Mouse (Mus musculus): ENCODE results near the gene Fbxo48.

Fbxo48 gene

DNA sequence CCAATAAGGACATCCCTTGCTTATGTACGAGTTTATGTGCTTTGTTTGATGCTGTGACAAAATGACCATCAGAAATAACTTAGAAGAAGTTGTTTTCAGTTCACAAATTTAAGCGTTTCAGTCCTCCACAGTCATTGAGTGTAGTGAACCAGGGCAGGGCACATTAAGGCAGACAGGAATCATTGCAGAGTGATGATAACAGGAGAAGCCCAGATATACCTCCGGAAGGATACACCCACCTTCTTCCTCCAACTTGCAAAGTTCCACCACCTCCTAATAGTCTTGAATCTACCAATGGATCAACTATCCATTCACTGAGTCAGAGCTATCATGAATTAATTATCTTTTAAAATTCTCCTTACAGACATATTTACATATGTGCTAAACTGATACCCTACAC lies 20.9 kb downstream of the Fbxo48 start:
- no peak for DNase-seq (ENCODE audit: low spot score)

DNA sequence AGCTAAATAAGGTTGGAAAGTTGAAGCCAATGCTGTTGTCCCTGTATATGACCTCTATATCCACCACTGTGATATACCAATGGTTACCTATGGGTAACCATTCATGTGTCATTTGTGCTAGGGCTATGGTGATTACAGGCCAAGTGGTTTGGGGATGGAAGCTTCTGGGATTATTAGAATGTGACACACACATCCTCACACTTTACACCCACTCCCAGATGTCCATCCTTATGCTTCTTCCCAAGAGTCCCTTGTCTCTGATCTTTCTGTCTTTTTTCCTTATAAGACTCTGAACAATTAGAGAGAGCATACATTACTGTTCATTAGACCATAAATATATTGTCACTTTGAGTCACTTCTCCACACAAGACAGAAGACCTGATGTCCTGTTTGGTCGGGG lies 21.9 kb downstream of the Fbxo48 start:
- no peak for DNase-seq (ENCODE audit: low spot score)

GRCm38 (mm10) chr11:16976937-16977336 lies 25.8 kb downstream of the Fbxo48 start:
- DNase-seq (ENCODE audit: low spot score), result no peak

GRCm38 (mm10) chr11:16977611-16978010 lies 26.4 kb downstream of the Fbxo48 start:
- no peak for DNase-seq (ENCODE audit: low spot score)

- no peak for DNase-seq (ENCODE audit: low spot score)
These were observed 27.1 kb downstream of the Fbxo48 start for GRCm38 (mm10) chr11:16978161-16978707.

DNA sequence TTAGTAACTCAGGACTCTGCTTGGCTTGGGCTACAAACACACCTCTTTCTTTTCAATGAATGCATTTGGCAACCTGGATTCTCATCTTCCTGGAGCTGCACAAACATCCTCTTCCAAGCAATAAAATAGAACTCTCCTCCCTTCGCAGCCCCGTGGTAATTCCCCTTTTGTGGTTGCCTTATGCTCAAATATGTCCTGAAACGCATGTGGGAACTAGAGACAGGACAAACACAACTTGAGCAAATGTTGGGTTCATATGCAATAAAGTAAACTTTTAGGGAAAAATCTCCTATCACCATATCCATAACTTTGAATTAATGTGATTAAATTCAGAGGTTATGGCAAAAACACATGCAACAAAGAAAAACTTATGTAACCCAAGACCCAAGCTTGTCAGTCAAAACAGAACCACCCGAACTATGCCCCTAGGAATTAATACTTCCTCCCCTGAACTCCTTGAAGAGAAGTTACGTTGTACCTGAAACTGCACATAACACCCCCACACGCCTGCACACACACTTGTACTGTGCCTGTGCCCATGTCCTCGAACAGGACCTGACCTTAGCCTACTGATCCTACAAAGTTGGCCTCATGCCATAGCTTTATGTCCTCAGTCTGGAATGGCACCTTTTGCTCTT lies 35.5 kb downstream of the Fbxo48 start:
- DNase-seq (ENCODE audit: low spot score), result no peak

DNA sequence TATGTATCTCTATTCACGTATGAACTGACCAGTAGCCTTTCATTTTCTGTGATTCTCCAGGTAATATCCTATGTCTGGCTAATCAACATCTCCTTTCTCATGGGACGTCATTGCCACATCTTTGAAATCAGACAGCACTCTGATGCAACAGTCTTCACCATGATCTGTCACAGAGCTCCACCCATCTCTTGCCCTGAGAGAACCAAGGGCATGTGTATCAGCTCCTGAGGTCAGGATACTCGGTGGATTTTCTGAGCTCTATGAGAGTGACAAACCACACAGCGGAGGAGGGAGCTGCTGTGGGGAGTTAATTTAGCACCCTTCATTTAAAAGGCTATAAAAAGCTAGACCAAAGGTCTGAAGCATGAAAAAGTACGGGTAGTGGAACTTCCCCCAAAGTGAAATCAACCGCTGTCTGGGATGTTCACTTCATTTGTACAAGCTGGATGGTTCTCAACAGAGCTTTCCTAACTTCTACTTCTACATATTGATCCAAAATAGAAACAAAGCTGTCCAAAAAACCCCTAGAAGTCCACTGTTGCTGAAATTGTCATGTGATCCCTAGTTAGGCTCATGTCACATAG lies 36.7 kb downstream of the Fbxo48 start:
- no peak for DNase-seq (ENCODE audit: low spot score)

GRCm38 (mm10) chr11:16989885-16990284 lies 38.7 kb downstream of the Fbxo48 start:
- DNase-seq (ENCODE audit: low spot score), result no peak

GRCm38 (mm10) chr11:16992880-16993279 lies 41.7 kb downstream of the Fbxo48 start:
- DNase-seq (ENCODE audit: low spot score), result no peak

DNA sequence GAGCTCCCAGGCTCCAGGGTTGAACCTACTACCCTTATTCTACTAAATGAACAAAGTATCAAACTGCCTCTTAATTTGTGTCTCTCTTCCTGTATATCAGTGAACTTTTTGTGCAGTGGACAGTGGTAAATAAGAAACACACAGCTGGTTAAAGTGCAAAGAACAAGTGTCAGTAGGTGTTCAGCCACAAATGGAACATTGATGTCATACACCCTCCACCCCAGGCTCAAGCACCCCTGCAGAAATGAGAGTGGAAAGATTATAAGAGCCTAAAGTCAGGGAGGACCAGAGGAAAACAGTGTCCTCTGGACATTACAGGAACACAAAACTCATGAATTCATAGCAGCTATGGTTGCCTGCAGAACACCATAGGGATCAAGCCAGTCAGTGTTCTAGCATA lies 45.6 kb downstream of the Fbxo48 start:
- DNase-seq (ENCODE audit: low spot score), result no peak

- no peak for DNase-seq (ENCODE audit: low spot score)
These were observed 46.3 kb downstream of the Fbxo48 start for GRCm38 (mm10) chr11:16997465-16997864.

DNA sequence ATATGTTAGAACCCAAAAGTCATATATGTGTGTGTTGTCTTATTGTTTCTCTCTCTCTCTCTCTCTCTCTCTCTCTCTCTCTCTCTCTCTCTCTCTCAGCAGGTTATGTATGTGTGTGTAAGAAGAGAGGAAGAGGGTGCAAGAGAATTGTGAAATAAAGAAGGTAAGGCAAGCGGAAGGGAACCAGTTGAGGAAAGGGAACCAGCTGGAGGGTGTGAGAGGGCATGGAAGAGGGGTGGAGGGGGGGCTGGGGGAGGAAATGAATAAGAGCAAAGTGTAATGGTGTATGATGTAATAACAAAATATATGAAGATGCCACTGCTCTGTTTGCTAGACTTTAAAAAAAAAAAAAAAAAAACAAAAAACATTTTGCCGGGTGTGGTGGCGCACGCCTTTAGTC lies 48.2 kb downstream of the Fbxo48 start:
- no peak for DNase-seq (ENCODE audit: low spot score)

DNA sequence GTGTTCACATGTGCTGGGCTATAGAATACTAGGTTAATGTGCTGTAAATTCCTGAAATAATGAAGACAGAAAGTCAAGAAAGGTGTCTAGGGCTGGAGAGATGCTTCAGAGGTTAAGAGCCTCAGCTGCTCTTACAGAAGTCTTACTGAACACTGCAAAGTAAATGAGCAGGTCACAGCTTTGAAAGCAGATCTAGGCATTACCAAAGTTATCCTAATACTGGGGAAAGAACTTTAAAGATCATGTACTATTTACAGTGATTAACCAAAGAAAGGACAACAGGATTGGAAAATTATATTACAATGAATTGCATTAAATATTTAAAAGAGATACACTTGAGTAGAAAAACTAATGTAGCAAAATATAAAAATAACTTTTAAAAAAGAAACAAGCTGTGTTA lies 48.8 kb downstream of the Fbxo48 start:
- no peak for DNase-seq (ENCODE audit: low spot score)

- DNase-seq (ENCODE audit: low spot score), result no peak
These were observed 49.5 kb downstream of the Fbxo48 start for GRCm38 (mm10) chr11:17000353-17001334.

DNA sequence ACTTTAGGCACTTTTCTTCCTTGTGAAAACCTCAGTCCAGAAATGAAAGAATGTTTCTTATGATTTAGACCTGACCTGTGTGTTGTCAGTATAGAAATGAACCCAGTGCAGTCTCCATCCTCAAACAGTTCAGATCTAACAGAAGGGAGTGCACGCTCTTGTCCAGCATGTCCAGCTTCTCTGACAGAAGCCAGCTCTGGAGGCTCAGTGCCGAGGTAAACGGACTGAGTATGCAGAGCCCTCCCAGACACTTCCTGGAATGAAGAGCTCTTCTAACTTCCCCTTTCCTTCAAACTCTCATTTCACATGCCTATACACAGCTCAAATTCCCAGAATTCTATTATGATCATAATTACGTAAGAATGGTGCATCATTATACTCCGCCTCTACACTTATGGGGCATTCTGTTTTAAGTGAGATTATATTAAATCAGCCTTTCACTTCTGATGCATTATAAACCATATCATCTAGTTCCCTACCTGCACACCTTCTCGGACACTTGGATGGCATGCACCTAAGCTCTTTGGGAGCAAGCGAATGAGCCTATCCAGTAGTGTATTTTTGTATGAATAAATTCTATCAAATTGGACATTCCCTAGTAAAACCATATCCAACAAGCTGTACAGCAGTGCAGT lies 51.7 kb downstream of the Fbxo48 start:
- no peak for DNase-seq (ENCODE audit: low spot score)

DNA sequence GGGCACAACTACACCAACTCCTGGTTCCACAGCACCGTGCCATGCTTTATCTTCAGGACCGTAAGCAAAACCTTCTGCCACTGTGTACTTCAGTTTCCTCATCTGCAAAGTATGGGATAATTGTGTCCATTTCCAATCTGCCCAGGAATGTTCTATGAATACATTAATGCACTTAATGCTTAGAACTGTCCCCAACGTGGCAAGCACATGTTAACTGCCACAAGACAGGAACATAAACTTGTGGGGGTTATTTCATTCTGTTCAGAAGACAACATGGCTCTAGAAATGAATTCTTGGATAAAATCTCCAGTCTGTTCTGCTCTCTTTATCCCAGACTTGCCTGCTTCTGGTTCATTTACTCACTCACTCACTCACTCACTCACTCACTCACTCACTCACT lies 52.6 kb downstream of the Fbxo48 start:
- no peak for DNase-seq (ENCODE audit: low spot score)
